Mouse (Mus musculus) Patski (cell line): ENCODE data around the gene Sys1. TPM values are rescaled to one million over a fixed set of nuclear protein-coding genes. Genes with fewer than 3 reads are reported as not detected.

Experiments
- ATAC-seq: fragments of 100-300 bp; one replicate; pipeline ENCODE4 v1.8.0; 2021
- CTCF ChIA-PET: fragments of 350-600 bp; sonication (Branson Sonifier 250); formaldehyde crosslinking; loops from one replicate; lab custom pipeline; 2022; ENCODE audit warnings: inconsistent platforms; lab: Charles Lee
- POLR2A ChIA-PET: fragments of 350-600 bp; sonication (Branson Sonifier 250); formaldehyde crosslinking; loops from one replicate; lab custom pipeline; 2022; ENCODE audit warnings: antibody characterized with exemption, inconsistent platforms; lab: Charles Lee
- DNase-seq: peaks from one replicate; pipeline ENCODE4 v3.0.0-alpha.2; 2011; ENCODE audit warnings: low read depth, low spot score
- H3K27me3 ChIP-seq: fragments of 371-371 bp; one replicate; pipeline ENCODE4 v1.5.1; 2021
- CTCF ChIP-seq: fragments of 100-300 bp; IDR thresholded peaks from one replicate; pipeline ENCODE4 v1.5.1; 2021
- in situ Hi-C: fragments of 300-500 bp; cut with MboI; formaldehyde crosslinking; loops from 3 replicates; pipeline ENCODE4 v1.11.1; 2018; ENCODE audit warnings: low pct_unique_long_range_greater_than_20kb, mixed read lengths
- polyA plus RNA-seq: library from polyadenylated mRNA; unstranded; gene quantifications from one replicate; pipeline ENCODE4 v1.2.3, GENCODE M21; 2021

The Sys1 gene
- polyA plus RNA-seq, 1 experiment from 2014 or later, result 55.1 TPM

DNA sequence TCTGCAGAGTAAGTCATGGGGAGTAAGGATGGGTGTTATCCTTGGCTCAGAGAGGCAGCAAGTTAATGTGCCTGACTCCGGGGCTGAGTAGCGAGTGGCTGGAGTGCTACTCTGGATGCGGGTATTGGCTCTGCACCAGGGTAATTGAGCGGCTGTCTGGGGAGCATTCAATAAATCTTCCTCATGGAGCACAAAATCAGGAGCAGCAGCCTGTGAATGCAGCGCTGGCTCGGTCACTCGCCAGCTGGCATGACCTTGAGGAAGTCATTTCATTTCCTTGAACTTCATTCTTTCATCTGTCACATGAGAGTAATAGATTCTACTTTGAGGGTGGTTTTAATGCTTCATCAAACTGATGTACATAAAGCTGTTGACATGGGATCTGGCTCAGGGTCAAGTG is 43.7 kb downstream of the Sys1 start:
- ChIA-PET POLR2A (interaction anchor here (0.9 to 2.7 kb wide), 5 partner anchors 10 to 77 kb away, joined by 3 to 10 read pairs (median 5); partner anchors contain the start of gene Dbndd2), CTCF (interaction anchor here (1.0 to 1.8 kb wide), 2 partner anchors 9 to 18 kb away, joined by 5 to 7 read pairs; no protein-coding TSS in a partner anchor)
- H3K27me3 ChIP-seq, result no peaks in the 10 kb centered on the region
- DNase-seq (peak; percentile 82), ATAC-seq (peak; percentile 82)
- no peak for TF ChIP-seq CTCF
- in situ Hi-C loops, result no loop called here

DNA sequence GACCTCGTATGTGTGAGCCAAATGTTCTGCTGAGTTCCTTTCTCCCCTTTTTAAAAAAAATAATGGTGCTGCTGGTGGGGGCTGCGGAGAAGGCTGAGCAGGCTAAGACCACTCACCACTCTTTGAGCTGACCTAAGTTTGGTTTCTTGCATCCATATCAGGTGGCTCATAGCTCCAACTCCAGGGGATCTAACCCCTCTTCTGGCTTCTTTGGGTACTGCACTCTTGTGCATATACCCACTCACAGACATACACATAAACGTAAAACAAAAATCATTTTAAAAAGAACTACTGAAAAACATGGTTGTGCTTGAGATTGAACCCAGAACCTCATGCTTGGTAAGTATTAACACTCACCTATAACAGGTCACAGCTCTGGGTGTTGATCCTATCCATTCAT is 48.2 kb downstream of the Sys1 start:
- no peaks in the 10 kb centered on the region for H3K27me3 ChIP-seq
- no peak for TF ChIP-seq CTCF
- DNase-seq, result no peak
- CTCF ChIA-PET, result interaction anchor here (1.2 to 1.6 kb wide), 4 partner anchors 11 to 38 kb away, joined by 3 read pairs; no protein-coding TSS in a partner anchor
- ATAC-seq, result no peak
- in situ Hi-C loops, result no loop called here
- POLR2A ChIA-PET, result no interaction called here

DNA sequence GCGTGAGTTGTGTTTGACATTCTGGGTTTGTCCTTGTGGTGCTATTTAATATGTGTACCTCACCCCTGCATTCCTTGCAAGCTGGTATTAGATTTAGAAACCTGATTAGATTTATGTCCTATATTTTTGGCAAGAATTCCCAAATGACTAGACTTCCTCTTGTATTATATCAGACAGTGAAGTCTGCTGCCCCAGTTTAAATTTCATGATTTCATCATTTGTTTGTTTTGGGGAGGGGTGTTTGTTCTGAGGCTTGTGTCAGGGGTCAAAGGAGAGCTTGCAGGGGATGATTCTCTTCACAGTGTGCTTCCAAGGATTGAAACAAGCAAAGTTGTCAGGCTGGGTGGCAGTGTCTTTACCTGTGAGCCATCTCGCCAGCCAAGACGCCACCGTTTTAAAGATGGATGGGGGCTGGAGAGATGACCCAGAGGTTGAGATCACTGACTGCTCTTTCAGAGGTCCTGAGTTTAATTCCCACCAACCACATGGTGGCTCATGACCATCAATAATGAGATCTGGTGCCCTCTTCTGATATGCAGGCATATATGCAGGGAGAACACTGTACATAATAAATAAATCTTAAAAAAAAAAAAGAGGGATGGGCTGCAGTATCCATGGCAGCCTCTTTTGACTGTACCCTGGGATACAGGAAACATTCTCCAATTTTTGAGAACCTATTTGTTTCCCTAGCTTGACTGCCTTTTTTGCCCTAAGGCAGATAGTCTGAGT is 49.0 kb downstream of the Sys1 start:
- no peak for DNase-seq
- H3K27me3 ChIP-seq, result no peaks in the 10 kb centered on the region
- no peak for ATAC-seq
- ChIA-PET POLR2A (no interaction called here), CTCF (interaction anchor here (1.0 to 1.6 kb wide), 6 partner anchors 14 to 42 kb away, joined by 3 to 4 read pairs (median 3); no protein-coding TSS in a partner anchor)
- TF ChIP-seq CTCF, result no peak
- in situ Hi-C loops, result no loop called here

GRCm38 (mm10) chr2:164507811-164508210 is 51.0 kb downstream of the Sys1 start:
- in situ Hi-C loops, result no loop called here
- TF ChIP-seq CTCF, result no peak
- no peak for ATAC-seq
- no peak for DNase-seq
- no peaks in the 10 kb centered on the region for H3K27me3 ChIP-seq
- POLR2A ChIA-PET, result no interaction called here
- CTCF ChIA-PET, result interaction anchor here (1.3 kb wide), 1 partner anchor 37 kb away, joined by 3 read pairs; no protein-coding TSS in a partner anchor

GRCm38 (mm10) chr2:164510621-164511190 is 53.9 kb downstream of the Sys1 start:
- in situ Hi-C loops, result no loop called here
- no peak for ATAC-seq
- DNase-seq, result no peak
- no peak for TF ChIP-seq CTCF
- CTCF ChIA-PET, result interaction anchor here (0.9 to 2.3 kb wide), 3 partner anchors 10 to 21 kb away, joined by 3 to 7 read pairs (median 4); no protein-coding TSS in a partner anchor
- no peaks in the 10 kb centered on the region for H3K27me3 ChIP-seq
- POLR2A ChIA-PET, result interaction anchor here (0.6 to 1.3 kb wide), 4 partner anchors 10 to 72 kb away, joined by 3 to 5 read pairs (median 4); partner anchors contain the start of gene Dbndd2

GRCm38 (mm10) chr2:164512121-164512909 is 55.6 kb downstream of the Sys1 start:
- CTCF ChIA-PET, result interaction anchor here (1.0 kb wide), 1 partner anchor 15 kb away, joined by 3 read pairs; the partner anchor contains the start of gene Pigt

GRCm38 (mm10) chr2:164513389-164513788 is 56.6 kb downstream of the Sys1 start:
- in situ Hi-C loops, result no loop called here
- peak; percentile 12 for ATAC-seq
- TF ChIP-seq CTCF, result no peak
- POLR2A ChIA-PET, result interaction anchor here (0.8 to 2.0 kb wide), 4 partner anchors 12 to 19 kb away, joined by 3 to 8 read pairs (median 4); partner anchors contain the start of gene Pigt
- CTCF ChIA-PET, result interaction anchor here (0.8 kb wide), 1 partner anchor 18 kb away, joined by 3 read pairs; no protein-coding TSS in a partner anchor
- H3K27me3 ChIP-seq, result no peaks in the 10 kb centered on the region
- peak; percentile 65 for DNase-seq

More at GRCm38 (mm10) chr2:164512121-164512909, 55.6 kb downstream of the Sys1 start:
- in situ Hi-C loops, result no loop called here
- DNase-seq (no peak), ATAC-seq (peak; percentile 58)
- POLR2A ChIA-PET, result interaction anchor here (0.5 to 2.0 kb wide), 5 partner anchors 11 to 160 kb away, joined by 3 to 8 read pairs (median 4); partner anchors contain the start of gene Pigt
- TF ChIP-seq CTCF, result no peak
- no peaks in the 10 kb centered on the region for H3K27me3 ChIP-seq

GRCm38 (mm10) chr2:164514916-164515315 is 58.2 kb downstream of the Sys1 start:
- ChIA-PET POLR2A (no interaction called here), CTCF (interaction anchor here (0.9 kb wide), 1 partner anchor 24 kb away, joined by 5 read pairs; no protein-coding TSS in a partner anchor)
- DNase-seq (no peak), ATAC-seq (no peak)
- no peak for TF ChIP-seq CTCF
- H3K27me3 ChIP-seq, result no peaks in the 10 kb centered on the region
- in situ Hi-C loops, result loop anchor here (5.0 kb wide), 2 partner anchors 53 to 98 kb away; partner anchors contain the start of gene Gm20458

- H3K27me3 ChIP-seq, result no peaks in the 10 kb centered on the region
- no peak for DNase-seq
- no peak for TF ChIP-seq CTCF
- in situ Hi-C loops, result loop anchor here (5.0 kb wide), 2 partner anchors 54 to 99 kb away; partner anchors contain the start of gene Gm20458
- CTCF ChIA-PET, result interaction anchor here (1.2 to 1.4 kb wide), 2 partner anchors 12 to 60 kb away, joined by 3 read pairs; no protein-coding TSS in a partner anchor
- POLR2A ChIA-PET, result no interaction called here
- ATAC-seq, result no peak
Measured at GRCm38 (mm10) chr2:164515897-164516296, 59.1 kb downstream of the Sys1 start.
